Mouse (Mus musculus) CH12.LX (cell line): Measurements from ENCODE around the gene Nhlrc3. TPM values are rescaled to one million over a fixed set of nuclear protein-coding genes. Genes with fewer than 3 reads are reported as not detected.

ENCODE experiments used
- DNase-seq: peaks from one replicate; pipeline ENCODE4 v3.0.0-alpha.2; 2013; ENCODE audit errors: extremely low read depth
- H3K27ac ChIP-seq: 2 replicates; pipeline ENCODE4 v1.5.1; 2012; ENCODE audit warnings: low read depth, mild to moderate bottlenecking, control low read depth, moderate library complexity; ENCODE audit not compliant: insufficient read depth
- H3K27me3 ChIP-seq: replicated peaks from 2 replicates; pipeline ENCODE3; 2012; ENCODE audit warnings: inconsistent platforms
- H3K36me3 ChIP-seq, 2 experiments: replicated peaks in 1 of 2; 2 replicates each; pipeline versions ENCODE3 to v1.6.1; 2012; ENCODE audit warnings: inconsistent platforms in 1 of 2, low read length in 1 of 2, mild to moderate bottlenecking in 1 of 2, mixed read lengths in 1 of 2, moderate library complexity in 1 of 2; ENCODE audit not compliant: control insufficient read depth in 1 of 2, insufficient read depth in 1 of 2
- H3K4me1 ChIP-seq, 2 experiments: 2 replicates each; pipeline ENCODE4 v1.6.1; 2012; ENCODE audit warnings: inconsistent platforms in 1 of 2, moderate library complexity in 1 of 2; ENCODE audit not compliant: insufficient read depth in 2 of 2, control insufficient read depth in 1 of 2
- H3K4me2 ChIP-seq: 2 replicates; pipeline ENCODE4 v1.6.1; 2012; ENCODE audit warnings: low read depth, mild to moderate bottlenecking, control low read depth; ENCODE audit not compliant: poor library complexity, insufficient read depth, severe bottlenecking
- H3K4me3 ChIP-seq, 3 experiments: fragments of 150-350 bp in 1 of 3; sonication (generic) in 1 of 3; replicated peaks in 1 of 3; 2 replicates each; pipeline versions ENCODE3 to v1.5.1; 2011 to 2012; ENCODE audit warnings: low read depth in 2 of 3, low read length in 2 of 3, mild to moderate bottlenecking in 2 of 3, moderate library complexity in 2 of 3, control low read depth in 1 of 3, improper control_type of control experiment in 1 of 3, inconsistent platforms in 1 of 3, mixed read lengths in 1 of 3; ENCODE audit not compliant: poor library complexity in 1 of 3
- H3K79me2 ChIP-seq: replicated peaks from 2 replicates; pipeline ENCODE4 v1.6.1; 2012; ENCODE audit warnings: mild to moderate bottlenecking, moderate library complexity; ENCODE audit not compliant: control insufficient read depth, poor library complexity, insufficient read depth, severe bottlenecking; ENCODE audit errors: extremely low read depth
- H3K9ac ChIP-seq: 2 replicates; pipeline ENCODE4 v1.6.1; 2012; ENCODE audit warnings: low read depth, mild to moderate bottlenecking, control low read depth, moderate library complexity; ENCODE audit not compliant: insufficient read depth
- H3K9me3 ChIP-seq: replicated peaks from 2 replicates; pipeline ENCODE3; 2012; ENCODE audit warnings: low read length, inconsistent platforms, mixed read lengths
- BHLHE40 ChIP-seq: IDR thresholded peaks from 2 replicates; pipeline ENCODE4 v1.6.1; 2011; ENCODE audit warnings: mild to moderate bottlenecking, low read depth, low read length, improper control_type of control experiment
- CHD1 ChIP-seq: IDR thresholded peaks from 2 replicates; pipeline ENCODE4 v1.6.1; 2012; ENCODE audit warnings: low read depth, low read length, improper control_type of control experiment, inconsistent platforms
- CHD2 ChIP-seq: IDR thresholded peaks from 2 replicates; pipeline ENCODE4 v1.6.1; 2011; ENCODE audit warnings: low read length, improper control_type of control experiment
- CTCF ChIP-seq, 2 experiments: IDR thresholded peaks in 1 of 2; conservative IDR thresholded peaks in 1 of 2; 2 replicates each; pipeline ENCODE4 v1.5.1; 2011 to 2012; ENCODE audit warnings: low read depth in 2 of 2, low read length in 2 of 2, improper control_type of control experiment in 1 of 2, inconsistent platforms in 1 of 2, mild to moderate bottlenecking in 1 of 2, moderate library complexity in 1 of 2
- E2F4 ChIP-seq: IDR thresholded peaks from 2 replicates; pipeline ENCODE4 v1.6.1; 2011; ENCODE audit warnings: low read depth, low read length, improper control_type of control experiment; ENCODE audit not compliant: insufficient replicate concordance
- ELF1 ChIP-seq: IDR thresholded peaks from 2 replicates; pipeline ENCODE4 v1.6.1; 2014; ENCODE audit warnings: low read depth, mild to moderate bottlenecking, inconsistent platforms, low read length, improper control_type of control experiment
- EP300 ChIP-seq: IDR thresholded peaks from 2 replicates; pipeline ENCODE4 v1.6.1; 2011; ENCODE audit warnings: low read length, improper control_type of control experiment
- ETS1 ChIP-seq: conservative IDR thresholded peaks from 2 replicates; pipeline ENCODE4 v1.6.1; 2012; ENCODE audit warnings: low read depth, mild to moderate bottlenecking, inconsistent platforms, low read length, improper control_type of control experiment, moderate library complexity
- GABPA ChIP-seq: IDR thresholded peaks from 2 replicates; pipeline ENCODE4 v1.6.1; 2012; ENCODE audit warnings: low read depth, low read length, improper control_type of control experiment, inconsistent platforms; ENCODE audit not compliant: insufficient replicate concordance
- HCFC1 ChIP-seq: IDR thresholded peaks from 2 replicates; pipeline ENCODE4 v1.6.1; 2012; ENCODE audit warnings: low read depth, mild to moderate bottlenecking, inconsistent platforms, low read length, improper control_type of control experiment
- IRF4 ChIP-seq: IDR thresholded peaks from 2 replicates; pipeline ENCODE4 v1.6.1; 2014; ENCODE audit warnings: low read depth, mild to moderate bottlenecking, inconsistent platforms, low read length, improper control_type of control experiment
- JUN ChIP-seq: IDR thresholded peaks from 2 replicates; pipeline ENCODE4 v1.6.1; 2011; ENCODE audit warnings: low read depth, mild to moderate bottlenecking, low read length, improper control_type of control experiment, moderate library complexity; ENCODE audit not compliant: insufficient read depth
- JUND ChIP-seq: conservative IDR thresholded peaks from 2 replicates; pipeline ENCODE4 v1.6.1; 2011; ENCODE audit warnings: low read depth, low read length, improper control_type of control experiment
- KAT2A ChIP-seq: IDR thresholded peaks from 2 replicates; pipeline ENCODE4 v1.6.1; 2012; ENCODE audit warnings: low read length, improper control_type of control experiment, inconsistent platforms; ENCODE audit not compliant: insufficient replicate concordance
- MAFK ChIP-seq: IDR thresholded peaks from 2 replicates; pipeline ENCODE4 v1.6.1; 2011; ENCODE audit warnings: low read length, improper control_type of control experiment; ENCODE audit not compliant: insufficient replicate concordance
- MAX ChIP-seq: IDR thresholded peaks from 2 replicates; pipeline ENCODE4 v1.6.1; 2011; ENCODE audit warnings: low read length, improper control_type of control experiment
- MAZ ChIP-seq: IDR thresholded peaks from 2 replicates; pipeline ENCODE4 v1.6.1; 2012; ENCODE audit warnings: low read depth, mild to moderate bottlenecking, inconsistent platforms, low read length, improper control_type of control experiment, moderate library complexity
- MEF2A ChIP-seq: IDR thresholded peaks from 2 replicates; pipeline ENCODE4 v1.6.1; 2014; ENCODE audit warnings: low read depth, mild to moderate bottlenecking, inconsistent platforms, low read length, improper control_type of control experiment, borderline replicate concordance
- MXI1 ChIP-seq: IDR thresholded peaks from 2 replicates; pipeline ENCODE4 v1.6.1; 2011; ENCODE audit warnings: mild to moderate bottlenecking, low read depth, low read length, improper control_type of control experiment
- MYC ChIP-seq: IDR thresholded peaks from 2 replicates; pipeline ENCODE4 v1.6.1; 2011; ENCODE audit warnings: low read depth, mild to moderate bottlenecking, improper control_type of control experiment, low read length
- NELFE ChIP-seq: IDR thresholded peaks from 2 replicates; pipeline ENCODE4 v1.6.1; 2011; ENCODE audit warnings: low read depth, low read length, improper control_type of control experiment
- NRF1 ChIP-seq: IDR thresholded peaks from 2 replicates; pipeline ENCODE4 v1.6.1; 2014; ENCODE audit warnings: low read depth, mild to moderate bottlenecking, inconsistent platforms, low read length, improper control_type of control experiment, moderate library complexity
- PAX5 ChIP-seq: IDR thresholded peaks from 2 replicates; pipeline ENCODE4 v1.6.1; 2012; ENCODE audit warnings: low read length, inconsistent platforms, mixed read lengths
- POLR2A ChIP-seq: IDR thresholded peaks from 2 replicates; pipeline ENCODE4 v1.6.1; 2011; ENCODE audit warnings: low read depth, mild to moderate bottlenecking, improper control_type of control experiment, low read length
- POLR2AphosphoS2 ChIP-seq: IDR thresholded peaks from 2 replicates; pipeline ENCODE4 v1.6.1; 2011; ENCODE audit warnings: low read depth, low read length, improper control_type of control experiment
- RAD21 ChIP-seq: IDR thresholded peaks from 2 replicates; pipeline ENCODE4 v1.6.1; 2011; ENCODE audit warnings: low read depth, mild to moderate bottlenecking, low read length, improper control_type of control experiment, moderate library complexity
- RCOR1 ChIP-seq: conservative IDR thresholded peaks from 2 replicates; pipeline ENCODE4 v1.6.1; 2012; ENCODE audit warnings: low read depth, mild to moderate bottlenecking, inconsistent platforms, low read length, improper control_type of control experiment
- SIN3A ChIP-seq: IDR thresholded peaks from 2 replicates; pipeline ENCODE4 v1.6.1; 2012; ENCODE audit warnings: low read length, improper control_type of control experiment, inconsistent platforms
- SMC3 ChIP-seq: IDR thresholded peaks from 2 replicates; pipeline ENCODE4 v1.6.1; 2011; ENCODE audit warnings: low read depth, low read length, improper control_type of control experiment
- TBP ChIP-seq: conservative IDR thresholded peaks from 2 replicates; pipeline ENCODE4 v1.6.1; 2011; ENCODE audit warnings: low read depth, low read length, improper control_type of control experiment
- TCF12 ChIP-seq: IDR thresholded peaks from 2 replicates; pipeline ENCODE4 v1.6.1; 2014; ENCODE audit warnings: low read depth, mild to moderate bottlenecking, inconsistent platforms, low read length, improper control_type of control experiment
- UBTF ChIP-seq: IDR thresholded peaks from 2 replicates; pipeline ENCODE4 v1.6.1; 2012; ENCODE audit warnings: low read depth, mild to moderate bottlenecking, inconsistent platforms, low read length, improper control_type of control experiment, moderate library complexity
- USF1 ChIP-seq: IDR thresholded peaks from 2 replicates; pipeline ENCODE4 v1.6.1; 2014; ENCODE audit warnings: low read depth, mild to moderate bottlenecking, inconsistent platforms, low read length, improper control_type of control experiment
- USF2 ChIP-seq: conservative IDR thresholded peaks from 2 replicates; pipeline ENCODE4 v1.6.1; 2011; ENCODE audit warnings: low read depth, low read length, improper control_type of control experiment
- ZC3H11A ChIP-seq: IDR thresholded peaks from 2 replicates; pipeline ENCODE4 v1.6.1; 2012; ENCODE audit warnings: low read depth, mild to moderate bottlenecking, inconsistent platforms, low read length, improper control_type of control experiment
- ZKSCAN1 ChIP-seq: IDR thresholded peaks from 2 replicates; pipeline ENCODE4 v1.6.1; 2012; ENCODE audit warnings: low read depth, inconsistent platforms, low read length, improper control_type of control experiment, borderline replicate concordance
- ZMIZ1 ChIP-seq: IDR thresholded peaks from 2 replicates; pipeline ENCODE4 v1.6.1; 2012; ENCODE audit warnings: low read depth, mild to moderate bottlenecking, inconsistent platforms, low read length, improper control_type of control experiment
- ZNF384 ChIP-seq: IDR thresholded peaks from 2 replicates; pipeline ENCODE4 v1.6.1; 2012; ENCODE audit warnings: low read depth, low read length, improper control_type of control experiment, inconsistent platforms
- dilution Hi-C: fragments of 300-500 bp; cut with MboI; formaldehyde crosslinking; loops from 2 replicates; pipeline ENCODE4 v1.14.3; 2020; ENCODE audit warnings: low sequenced_read_pairs; ENCODE audit not compliant: extremely low pct_unique_long_range_greater_than_20kb, extremely low pct_ligation_motif_present
- in situ Hi-C: fragments of 300-500 bp; cut with MboI; formaldehyde crosslinking; loops from 3 replicates; pipeline ENCODE4 v1.14.3; 2019; ENCODE audit warnings: low sequenced_read_pairs, low pct_ligation_motif_present, low pct_unique_long_range_greater_than_20kb, mixed read lengths
- polyA plus RNA-seq: library from polyadenylated mRNA; unstranded; fragments of >175 nt; gene quantifications from 2 replicates; pipeline ENCODE4 v1.2.1, GENCODE M21; 2012; ENCODE audit warnings: low read depth; ENCODE audit not compliant: insufficient read length
- total RNA-seq, 2 experiments: library from RNA; depleted of rRNA; stranded (reverse); fragments of 300-350 nt in 1 of 2; fragments of >200 nt in 1 of 2; gene quantifications; 2 replicates each; pipeline ENCODE4 v1.2.3; 2012 to 2014

Nhlrc3 gene
- total and polyA plus RNA-seq, 3 experiments, result 5.8 to 7.9 (median 7.2) TPM

- no peak for TF ChIP-seq TBP
- TF ChIP-seq BHLHE40, result no peak
- no peak for TF ChIP-seq JUN
- TF ChIP-seq CTCF (conservative IDR thresholded peaks at IDR 0.05 in 1 of 2, IDR thresholded peaks at IDR 0.05 in 1 of 2; ENCODE audit: low read depth in 2 of 2, low read length in 2 of 2), result no peak
- no peak for TF ChIP-seq SMC3
- no peak for TF ChIP-seq KAT2A
- TF ChIP-seq ZNF384, result no peak
- peak; percentile 72 for TF ChIP-seq UBTF
- no peak for TF ChIP-seq CHD1
- 0 out of 2 replicates have a peak, but pooled peaks have one; percentile 11 for TF ChIP-seq MAX
- no peak for TF ChIP-seq MEF2A
- TF ChIP-seq MAZ, result no peak
- no peak for TF ChIP-seq ETS1
- TF ChIP-seq GABPA, result no peak
- peak; percentile 9; the same call in 1 of the 2 replicates for TF ChIP-seq SIN3A
- no peak for TF ChIP-seq E2F4
- no peak; the same call in 1 of the 2 replicates for TF ChIP-seq RCOR1
- TF ChIP-seq IRF4, result no peak
- no peak for TF ChIP-seq RAD21
- TF ChIP-seq USF2, result no peak
- no peak for TF ChIP-seq EP300
- TF ChIP-seq PAX5, result no peak
- no peak for TF ChIP-seq USF1
- TF ChIP-seq CHD2, result no peak
- no peak for TF ChIP-seq POLR2AphosphoS2
- no peak; the same call in 1 of the 2 replicates for TF ChIP-seq ZMIZ1
- TF ChIP-seq MXI1, result peak; percentile 78
- no peak for TF ChIP-seq ZC3H11A
- no peak for TF ChIP-seq JUND
- no peak for TF ChIP-seq NRF1
- TF ChIP-seq TCF12, result peak; percentile 4; the same call in 1 of the 2 replicates
- no peak for TF ChIP-seq MAFK
- no peak for TF ChIP-seq POLR2A
- peak; percentile 9; the same call in 1 of the 2 replicates for TF ChIP-seq NELFE
- no peak for TF ChIP-seq HCFC1
- no peak for TF ChIP-seq ZKSCAN1
- TF ChIP-seq MYC, result no peak
- no peak; the same call in 1 of the 2 replicates for TF ChIP-seq ELF1
- dilution Hi-C loops (no loop called here), in situ Hi-C loops (loop anchor here (25.0 kb wide), 1 partner anchor 1201 kb away; the partner anchor contains the start of gene Foxo1)
Measured at GRCm38 (mm10) chr3:53463765-53464114, 608 bp upstream of the Nhlrc3 start.

More at GRCm38 (mm10) chr3:53463765-53464114, 608 bp upstream of the Nhlrc3 start:
- H3K9me3 ChIP-seq, result no peaks in the 10 kb centered on the region
- no peaks in the 10 kb centered on the region for H3K27me3 ChIP-seq
- H3K79me2 ChIP-seq, result peaks cover 47% of the 10 kb centered on the region
- H3K4me3 ChIP-seq, result peak overlapping the region; percentile 55 to 76 (median 73)
- peaks cover 0 to 46% of the 10 kb centered on the region in 2 experiments; a peak in 2 of 4 replicates for H3K4me1 ChIP-seq
- peak overlapping the region; percentile 91 for H3K9ac ChIP-seq
- H3K4me2 ChIP-seq, result peak overlapping the region; percentile 93; the same call in 1 of the 2 replicates
- peaks cover 15 to 32% of the 10 kb centered on the region in 2 experiments for H3K36me3 ChIP-seq
- no peak overlapping the region for H3K27ac ChIP-seq
- DNase-seq, result no peak
